Mouse (Mus musculus): ENCODE measurements around the gene Pes1. TPM values are rescaled to one million over a fixed set of nuclear protein-coding genes. Genes with fewer than 3 reads are reported as not detected.

Gene Pes1
- polyA plus RNA-seq, 1 experiment from 2014 or later: 81.2 TPM

GRCm38 (mm10) chr11:3983291-3983862 is 19.6 kb downstream of the Pes1 start, which contains the start of gene Gal3st1:
Gal3st1 (plus strand) TSS chr11:3983636.
- Histone ChIP-seq H3K9me3 (replicated peaks; ENCODE audit: control insufficient read depth, low read length) (no peaks in the 10 kb centered on the region), H3K4me3 (ENCODE audit: low read depth, low read length) (peak within 1 kb of the TSS; percentile 40), H3K36me3 (replicated peaks; ENCODE audit: control insufficient read depth, insufficient read depth, low read depth, low read length) (no peaks in the 10 kb centered on the region), H3K27ac (replicated peaks; ENCODE audit: low read depth, low read length) (no peak within 1 kb of the TSS), H3K27me3 (ENCODE audit: control insufficient read depth, insufficient read depth, low read length) (no peaks in the 10 kb centered on the region), H3K4me1 (ENCODE audit: control insufficient read depth, insufficient read depth, low read length) (no peaks in the 10 kb centered on the region), H3K4me2 (ENCODE audit: low read depth, low read length) (peak within 1 kb of the TSS; percentile 79), H3K9ac (replicated peaks; ENCODE audit: low read length) (peak within 1 kb of the TSS; percentile 59)
- DNase-seq (ENCODE audit: low spot score) (peak; percentile 13), ATAC-seq (replicated peaks; ENCODE audit: insufficient number of reproducible peaks, low FRiP score, low TSS enrichment, low read depth) (peak; percentile 58; the same call in 1 of the 2 replicates)
- under 1% methylated on average over 27 of the region's 37 CpGs for WGBS

- DNase-seq (ENCODE audit: low spot score) (peak; percentile 13), ATAC-seq (replicated peaks; ENCODE audit: insufficient number of reproducible peaks, low FRiP score, low TSS enrichment, low read depth) (peak; percentile 26)
- WGBS: 5% methylated on average over 15 of the region's 15 CpGs
- no peaks in the 10 kb centered on the region for H3K9me3 ChIP-seq (replicated peaks; ENCODE audit: control insufficient read depth, low read length)
- H3K27ac ChIP-seq (replicated peaks; ENCODE audit: low read depth, low read length): no peak overlapping the region
- peak overlapping the region; percentile 79 for H3K4me2 ChIP-seq (ENCODE audit: low read depth, low read length)
- H3K36me3 ChIP-seq (replicated peaks; ENCODE audit: control insufficient read depth, insufficient read depth, low read depth, low read length): no peaks in the 10 kb centered on the region
- H3K27me3 ChIP-seq (ENCODE audit: control insufficient read depth, insufficient read depth, low read length): no peaks in the 10 kb centered on the region
- peak overlapping the region; percentile 59 for H3K9ac ChIP-seq (replicated peaks; ENCODE audit: low read length)
- peak overlapping the region; percentile 40 for H3K4me3 ChIP-seq (ENCODE audit: low read depth, low read length)
- H3K4me1 ChIP-seq (ENCODE audit: control insufficient read depth, insufficient read depth, low read length): no peaks in the 10 kb centered on the region
Observed at GRCm38 (mm10) chr11:3983863-3984745, 20.3 kb downstream of the Pes1 start.

- Histone ChIP-seq H3K27ac (replicated peaks; ENCODE audit: low read depth, low read length) (no peak overlapping the region), H3K36me3 (replicated peaks; ENCODE audit: control insufficient read depth, insufficient read depth, low read depth, low read length) (no peaks in the 10 kb centered on the region), H3K9me3 (replicated peaks; ENCODE audit: control insufficient read depth, low read length) (no peaks in the 10 kb centered on the region), H3K4me2 (ENCODE audit: low read depth, low read length) (no peak overlapping the region), H3K4me1 (ENCODE audit: control insufficient read depth, insufficient read depth, low read length) (no peaks in the 10 kb centered on the region), H3K4me3 (ENCODE audit: low read depth, low read length) (no peak overlapping the region), H3K9ac (replicated peaks; ENCODE audit: low read length) (no peak overlapping the region), H3K27me3 (ENCODE audit: control insufficient read depth, insufficient read depth, low read length) (no peaks in the 10 kb centered on the region)
- WGBS: 50% methylated on average over 3 of the region's 3 CpGs
- DNase-seq (ENCODE audit: low spot score) (no peak), ATAC-seq (replicated peaks; ENCODE audit: insufficient number of reproducible peaks, low FRiP score, low TSS enrichment, low read depth) (no peak)
Observed at GRCm38 (mm10) chr11:3989748-3990147, 26.0 kb downstream of the Pes1 start.

GRCm38 (mm10) chr11:3993132-3993531 is 29.4 kb downstream of the Pes1 start:
- H3K9me3 ChIP-seq (replicated peaks; ENCODE audit: control insufficient read depth, low read length): no peaks in the 10 kb centered on the region
- ATAC-seq (replicated peaks; ENCODE audit: insufficient number of reproducible peaks, low FRiP score, low TSS enrichment, low read depth): no peak
- no peak for DNase-seq (ENCODE audit: low spot score)
- no peak overlapping the region for H3K4me2 ChIP-seq (ENCODE audit: low read depth, low read length)
- no peaks in the 10 kb centered on the region for H3K4me1 ChIP-seq (ENCODE audit: control insufficient read depth, insufficient read depth, low read length)
- 81% methylated on average over 6 of the region's 6 CpGs for WGBS
- H3K4me3 ChIP-seq (ENCODE audit: low read depth, low read length): no peak overlapping the region
- no peak overlapping the region for H3K27ac ChIP-seq (replicated peaks; ENCODE audit: low read depth, low read length)
- no peaks in the 10 kb centered on the region for H3K36me3 ChIP-seq (replicated peaks; ENCODE audit: control insufficient read depth, insufficient read depth, low read depth, low read length)
- no peak overlapping the region for H3K9ac ChIP-seq (replicated peaks; ENCODE audit: low read length)
- peaks cover 10% of the 10 kb centered on the region for H3K27me3 ChIP-seq (ENCODE audit: control insufficient read depth, insufficient read depth, low read length)

GRCm38 (mm10) chr11:3993914-3994313 is 30.1 kb downstream of the Pes1 start:
- 85% methylated on average over 6 of the region's 6 CpGs for WGBS
- Histone ChIP-seq H3K9ac (replicated peaks; ENCODE audit: low read length) (no peak overlapping the region), H3K27ac (replicated peaks; ENCODE audit: low read depth, low read length) (no peak overlapping the region), H3K36me3 (replicated peaks; ENCODE audit: control insufficient read depth, insufficient read depth, low read depth, low read length) (no peaks in the 10 kb centered on the region), H3K4me3 (ENCODE audit: low read depth, low read length) (no peak overlapping the region), H3K27me3 (ENCODE audit: control insufficient read depth, insufficient read depth, low read length) (peaks cover 18% of the 10 kb centered on the region), H3K4me1 (ENCODE audit: control insufficient read depth, insufficient read depth, low read length) (no peaks in the 10 kb centered on the region), H3K4me2 (ENCODE audit: low read depth, low read length) (no peak overlapping the region), H3K9me3 (replicated peaks; ENCODE audit: control insufficient read depth, low read length) (no peaks in the 10 kb centered on the region)
- DNase-seq (ENCODE audit: low spot score) (no peak), ATAC-seq (replicated peaks; ENCODE audit: insufficient number of reproducible peaks, low FRiP score, low TSS enrichment, low read depth) (no peak)

- H3K9ac ChIP-seq (replicated peaks; ENCODE audit: low read length): no peak overlapping the region
- no peak overlapping the region for H3K4me2 ChIP-seq (ENCODE audit: low read depth, low read length)
- no peak overlapping the region for H3K27ac ChIP-seq (replicated peaks; ENCODE audit: low read depth, low read length)
- no peaks in the 10 kb centered on the region for H3K4me1 ChIP-seq (ENCODE audit: control insufficient read depth, insufficient read depth, low read length)
- no peaks in the 10 kb centered on the region for H3K36me3 ChIP-seq (replicated peaks; ENCODE audit: control insufficient read depth, insufficient read depth, low read depth, low read length)
- WGBS: 82% methylated on average over 5 of the region's 5 CpGs
- H3K27me3 ChIP-seq (ENCODE audit: control insufficient read depth, insufficient read depth, low read length): peaks cover 22% of the 10 kb centered on the region
- no peak overlapping the region for H3K4me3 ChIP-seq (ENCODE audit: low read depth, low read length)
- no peak for DNase-seq (ENCODE audit: low spot score)
- H3K9me3 ChIP-seq (replicated peaks; ENCODE audit: control insufficient read depth, low read length): no peaks in the 10 kb centered on the region
- no peak for ATAC-seq (replicated peaks; ENCODE audit: insufficient number of reproducible peaks, low FRiP score, low TSS enrichment, low read depth)
Observed at GRCm38 (mm10) chr11:3995511-3995910, 31.7 kb downstream of the Pes1 start.

GRCm38 (mm10) chr11:3996840-3997239 is 33.1 kb downstream of the Pes1 start:
- H3K9me3 ChIP-seq (replicated peaks; ENCODE audit: control insufficient read depth, low read length): no peaks in the 10 kb centered on the region
- no peak overlapping the region for H3K27ac ChIP-seq (replicated peaks; ENCODE audit: low read depth, low read length)
- no peak overlapping the region for H3K4me2 ChIP-seq (ENCODE audit: low read depth, low read length)
- ATAC-seq (replicated peaks; ENCODE audit: insufficient number of reproducible peaks, low FRiP score, low TSS enrichment, low read depth): no peak
- no peak overlapping the region for H3K9ac ChIP-seq (replicated peaks; ENCODE audit: low read length)
- no peaks in the 10 kb centered on the region for H3K4me1 ChIP-seq (ENCODE audit: control insufficient read depth, insufficient read depth, low read length)
- no peak overlapping the region for H3K4me3 ChIP-seq (ENCODE audit: low read depth, low read length)
- DNase-seq (ENCODE audit: low spot score): no peak
- peaks cover 22% of the 10 kb centered on the region for H3K27me3 ChIP-seq (ENCODE audit: control insufficient read depth, insufficient read depth, low read length)
- 91% methylated on average over 3 of the region's 3 CpGs for WGBS
- H3K36me3 ChIP-seq (replicated peaks; ENCODE audit: control insufficient read depth, insufficient read depth, low read depth, low read length): no peaks in the 10 kb centered on the region
